In the genomic region with DNA sequence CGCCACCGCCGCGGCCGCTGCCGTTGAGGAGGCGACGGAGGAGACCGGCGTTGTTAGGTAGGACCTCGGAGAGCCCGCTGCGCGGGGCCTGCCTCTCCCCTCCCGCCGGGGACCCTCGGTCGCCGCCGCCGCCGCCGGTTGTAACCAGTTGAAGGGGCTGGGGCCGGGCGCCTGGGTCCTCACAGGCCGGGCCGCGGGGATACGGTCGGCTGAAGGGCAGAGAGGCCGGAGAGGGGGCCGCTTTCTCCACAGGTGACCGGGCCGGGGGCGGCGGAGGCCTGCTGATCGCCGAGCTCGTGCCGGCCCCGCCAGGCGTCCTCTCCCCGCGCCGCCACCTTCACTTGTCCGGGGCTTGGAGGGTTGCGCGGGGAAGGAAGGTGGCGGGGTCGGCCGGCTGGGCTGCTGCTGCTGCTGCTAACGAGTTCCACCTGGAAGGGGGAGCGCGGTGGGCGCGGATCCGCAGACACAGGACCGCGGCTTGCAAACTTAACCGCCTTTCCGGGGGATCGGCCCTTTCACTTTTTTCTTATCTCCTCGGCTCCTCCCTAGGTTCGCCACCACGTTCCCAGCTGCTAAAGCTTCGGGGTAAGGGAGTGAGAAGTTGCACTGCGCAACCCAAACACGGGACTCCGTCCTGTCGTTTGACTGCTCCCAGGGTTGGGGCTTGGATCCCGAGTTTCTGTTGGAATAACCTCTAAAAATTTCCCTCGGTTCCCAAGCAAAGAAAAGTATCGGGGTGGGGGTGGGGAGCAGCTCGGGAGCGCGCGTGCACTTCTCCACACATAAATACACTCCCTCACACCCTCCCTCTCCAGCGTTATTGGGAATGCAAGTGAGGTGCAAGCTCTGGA, we compare ENCODE assay signal across 8 mouse cellular contexts. TPM values are rescaled to one million over a fixed set of nuclear protein-coding genes. Genes with fewer than 3 reads are reported as not detected.
A peak's percentile ranks its signal among the peaks of the same experiment; 100 is the strongest.
DNase-seq lines count a peak whose midpoint lies in the region; ATAC-seq and TF ChIP-seq lines count a peak whose summit lies in the region.

No protein-coding gene starts in this region.

- H3K4me3 ChIP-seq in embryonic facial prominence, embryonic 11.5 days (ENCODE audit: low read depth, low read length), result peak overlapping the region; percentile 96
- H3K4me3 ChIP-seq in liver, adult 2 months (ENCODE audit: insufficient read depth, low read depth, low read length), result peak overlapping the region; percentile 95
- H3K4me3 ChIP-seq in midbrain, postnatal 0 days (ENCODE audit: low read depth, low read length), result peak overlapping the region; percentile 83
- H3K4me3 ChIP-seq in testis, adult 2 months (ENCODE audit: control insufficient read depth, low read depth, low read length), result peak overlapping the region; percentile 89

- no peak for TF ChIP-seq POLR2A in liver, adult 2 months (IDR thresholded peaks at IDR 0.05; ENCODE audit: extremely low read depth, insufficient read depth, low read length)
- no peak for TF ChIP-seq POLR2A in testis, adult 2 months (IDR thresholded peaks at IDR 0.05; ENCODE audit: control insufficient read depth, low read depth, low read length)

- no peaks in the 10 kb centered on the region for H3K36me3 ChIP-seq in embryonic facial prominence, embryonic 11.5 days (replicated peaks; ENCODE audit: control insufficient read depth, insufficient read depth, low read depth, low read length)
- no peaks in the 10 kb centered on the region; the same call in 1 of the 2 replicates for H3K36me3 ChIP-seq in liver, adult 2 months (ENCODE audit: control insufficient read depth, insufficient read depth, low read length)
- H3K36me3 ChIP-seq in midbrain, postnatal 0 days (ENCODE audit: insufficient read depth, low read length), result no peaks in the 10 kb centered on the region
- H3K36me3 ChIP-seq in testis, adult 2 months (ENCODE audit: control insufficient read depth, insufficient read depth, low read length), result no peaks in the 10 kb centered on the region

- H3K27me3 ChIP-seq in embryonic facial prominence, embryonic 11.5 days (ENCODE audit: control insufficient read depth, insufficient read depth, low read length), result no peaks in the 10 kb centered on the region
- H3K27me3 ChIP-seq in liver, adult 2 months (ENCODE audit: control insufficient read depth, insufficient read depth, low read length), result no peaks in the 10 kb centered on the region
- no peaks in the 10 kb centered on the region for H3K27me3 ChIP-seq in midbrain, postnatal 0 days (ENCODE audit: insufficient read depth, low read length)
- no peaks in the 10 kb centered on the region for H3K27me3 ChIP-seq in testis, adult 2 months (ENCODE audit: control insufficient read depth, insufficient read depth, low read length)

- H3K9ac ChIP-seq in embryonic facial prominence, embryonic 11.5 days (replicated peaks; ENCODE audit: low read length), result peak overlapping the region; percentile 98
- H3K9ac ChIP-seq in liver, adult 2 months (ENCODE audit: low read depth, low read length), result peak overlapping the region; percentile 99
- H3K9ac ChIP-seq in midbrain, postnatal 0 days (replicated peaks; ENCODE audit: low read length, poor library complexity, severe bottlenecking), result peak overlapping the region; percentile 99

- no peaks in the 10 kb centered on the region for H3K9me3 ChIP-seq in embryonic facial prominence, embryonic 11.5 days (replicated peaks; ENCODE audit: control insufficient read depth, low read length)
- H3K9me3 ChIP-seq in midbrain, postnatal 0 days (ENCODE audit: low read length), result no peaks in the 10 kb centered on the region

- H3K4me2 ChIP-seq in embryonic facial prominence, embryonic 11.5 days (ENCODE audit: low read depth, low read length), result peak overlapping the region; percentile 53
- peak overlapping the region; percentile 79 for H3K4me2 ChIP-seq in midbrain, postnatal 0 days (ENCODE audit: low read depth, low read length, poor library complexity, severe bottlenecking)

- peaks cover 11% of the 10 kb centered on the region; the same call in 1 of the 2 replicates for H3K79me2 ChIP-seq in liver, adult 2 months (ENCODE audit: control insufficient read depth, insufficient read depth, low read length)

- peak overlapping the region; percentile 99 for H3K27ac ChIP-seq in embryonic facial prominence, embryonic 11.5 days (replicated peaks; ENCODE audit: low read depth, low read length)
- peak overlapping the region; percentile 81 for H3K27ac ChIP-seq in liver, adult 2 months (replicated peaks; ENCODE audit: insufficient read depth, low read depth, low read length)
- H3K27ac ChIP-seq in midbrain, postnatal 0 days (ENCODE audit: low read depth, low read length), result peak overlapping the region; percentile 99
- peak overlapping the region; percentile 94 for H3K27ac ChIP-seq in testis, adult 2 months (ENCODE audit: control insufficient read depth, insufficient read depth, low read depth, low read length)

- ATAC-seq in embryonic facial prominence, embryonic 11.5 days (replicated peaks; ENCODE audit: insufficient number of reproducible peaks, low FRiP score, low TSS enrichment, low read depth), result peak; percentile 24
- peak; percentile 31; the same call in 1 of the 2 replicates for ATAC-seq in midbrain, postnatal 0 days (ENCODE audit: low FRiP score)

- WGBS in embryonic facial prominence, embryonic 11.5 days, result 1% methylated on average over 43 of the region's 78 CpGs
- WGBS in liver, adult 2 months, result under 1% methylated on average over 68 of the region's 78 CpGs
- WGBS in midbrain, postnatal 0 days, result under 1% methylated on average over 46 of the region's 78 CpGs

- TF ChIP-seq CTCF in liver, adult 2 months (IDR thresholded peaks at IDR 0.05; ENCODE audit: low read depth, low read length), result no peak
- no peak for TF ChIP-seq CTCF in midbrain, postnatal 0 days (IDR thresholded peaks at IDR 0.05)
- no peak for TF ChIP-seq CTCF in testis, adult 2 months (IDR thresholded peaks at IDR 0.05; ENCODE audit: control insufficient read depth, insufficient read depth, insufficient replicate concordance, low read depth, low read length)

- DNase-seq in 416B (ENCODE audit: low read depth) (peak; percentile 72), ZHBTc4 (ENCODE audit: low read depth, low spot score) (peak; percentile 75)
- DNase-seq in embryonic facial prominence, embryonic 11.5 days (ENCODE audit: low spot score), result peak; percentile 71
- peak; percentile 48 to 58 for DNase-seq in heart, adult 9 months (ENCODE audit: low spot score in 2 of 2)
- DNase-seq in kidney, adult 8-10 months, result peak; percentile 26 to 49
- DNase-seq in liver, adult 2 months (ENCODE audit: extremely low read depth, low read depth, low spot score), result peak; percentile 73
- DNase-seq in midbrain, postnatal 0 days (ENCODE audit: low spot score), result peak; percentile 52

- H3K4me1 ChIP-seq in embryonic facial prominence, embryonic 11.5 days (ENCODE audit: control insufficient read depth, insufficient read depth, low read length), result no peaks in the 10 kb centered on the region
- no peaks in the 10 kb centered on the region; the same call in 1 of the 2 replicates for H3K4me1 ChIP-seq in liver, adult 2 months (ENCODE audit: control insufficient read depth, insufficient read depth, low read length)
- peaks cover 3% of the 10 kb centered on the region; the same call in 1 of the 2 replicates for H3K4me1 ChIP-seq in midbrain, postnatal 0 days (ENCODE audit: insufficient read depth, low read length)
- H3K4me1 ChIP-seq in testis, adult 2 months (ENCODE audit: control insufficient read depth, insufficient read depth, low read length), result no peaks in the 10 kb centered on the region; the same call in 1 of the 2 replicates

RNA-seq across cellular contexts. Expression of a gene that starts 0.8 kb away (rescaled TPM):
- polyA plus RNA-seq in embryonic facial prominence, embryonic 11.5 days (2014; fragmentation: Nextera tagmentation; extraction: Ambion mirVana), result 60.9 and 70.6 TPM in 2 replicates
- 83.8 and 92.7 TPM in 2 replicates for total RNA-seq in liver, adult 2 months (2014; rRNA removed)
- 3.1 and 3.5 TPM in 2 replicates for polyA plus RNA-seq in liver, adult 2 months (2012; rRNA removed)
- total RNA-seq in midbrain, postnatal 0 days (2014; rRNA removed), result 74.0 and 87.7 TPM in 2 replicates
- 28.6 and 34.6 TPM in 2 replicates for polyA plus RNA-seq in midbrain, postnatal 0 days (2015; fragmentation: Nextera tagmentation; extraction: Ambion mirVana)
- polyA plus RNA-seq in testis, adult 2 months (2012; rRNA removed), result 10.9 and 15.6 TPM in 2 replicates

Comparison
In these comparisons a context has a peak if more than half of its experiments do, and no peak if none do; other contexts are left out.
1. Peak in every context shown above with its lines: DNase-seq, ATAC-seq, H3K4me3 ChIP-seq and H3K27ac ChIP-seq.